Mouse (Mus musculus): ENCODE measurements at regions not wholly inside any gene's neighbourhood (a gene's known extent, or its start where the extent isn't known, plus 50 kb on each side); places are given as distances from the start of the nearest gene placed in this dataset.

DNA sequence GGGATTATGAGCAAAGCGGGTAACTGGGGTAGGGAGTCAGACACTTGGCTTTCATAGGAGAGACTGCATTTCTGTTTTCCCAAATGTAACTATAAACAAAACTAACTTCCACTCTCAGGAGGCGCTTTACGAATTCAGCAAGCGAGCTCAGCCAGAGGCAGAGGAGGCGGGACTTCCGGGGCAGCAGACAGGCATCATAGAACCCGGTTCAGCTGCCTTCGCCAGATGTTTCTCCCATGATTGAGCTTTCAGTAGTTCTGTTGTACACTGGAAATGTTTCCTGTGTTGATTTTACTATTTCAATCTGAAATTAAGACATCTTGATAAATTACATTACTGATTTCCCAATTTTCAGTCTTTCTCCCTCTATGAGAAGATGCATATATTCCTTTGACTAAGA is 92.9 kb downstream of the Zfp365 start:
- TF ChIP-seq CTCF (IDR thresholded peaks at IDR 0.05; ENCODE audit: low read depth), result no peak
- no peak for TF ChIP-seq EP300 (IDR thresholded peaks at IDR 0.05; ENCODE audit: low read depth)
